Mouse (Mus musculus): Measurements from ENCODE around the gene Olfr96.
A peak's percentile ranks its signal among the peaks of the same experiment; 100 is the strongest.

The Olfr96 gene

DNA sequence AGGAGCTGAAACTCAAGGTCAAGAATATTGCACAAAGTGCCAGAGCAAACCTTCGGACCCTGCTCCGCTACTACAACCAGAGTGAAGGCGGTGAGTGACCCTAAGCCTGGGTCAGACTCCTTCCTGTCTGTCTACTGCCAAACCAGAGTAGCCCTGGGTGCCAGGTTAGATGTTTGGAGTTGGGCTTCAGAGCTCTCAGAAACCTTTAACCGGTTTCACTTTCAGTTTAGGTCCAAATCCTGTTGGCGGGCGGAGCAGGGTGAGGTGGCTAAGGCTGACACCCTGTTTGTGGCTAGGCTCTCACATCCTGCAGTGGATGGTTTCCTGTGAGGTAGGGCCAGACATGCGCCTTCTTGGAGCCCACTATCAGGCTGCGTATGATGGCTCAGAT, 50.8 kb downstream of the Olfr96 start:
- DNase-seq (ENCODE audit: low read depth, low spot score), result peak; percentile 26

DNA sequence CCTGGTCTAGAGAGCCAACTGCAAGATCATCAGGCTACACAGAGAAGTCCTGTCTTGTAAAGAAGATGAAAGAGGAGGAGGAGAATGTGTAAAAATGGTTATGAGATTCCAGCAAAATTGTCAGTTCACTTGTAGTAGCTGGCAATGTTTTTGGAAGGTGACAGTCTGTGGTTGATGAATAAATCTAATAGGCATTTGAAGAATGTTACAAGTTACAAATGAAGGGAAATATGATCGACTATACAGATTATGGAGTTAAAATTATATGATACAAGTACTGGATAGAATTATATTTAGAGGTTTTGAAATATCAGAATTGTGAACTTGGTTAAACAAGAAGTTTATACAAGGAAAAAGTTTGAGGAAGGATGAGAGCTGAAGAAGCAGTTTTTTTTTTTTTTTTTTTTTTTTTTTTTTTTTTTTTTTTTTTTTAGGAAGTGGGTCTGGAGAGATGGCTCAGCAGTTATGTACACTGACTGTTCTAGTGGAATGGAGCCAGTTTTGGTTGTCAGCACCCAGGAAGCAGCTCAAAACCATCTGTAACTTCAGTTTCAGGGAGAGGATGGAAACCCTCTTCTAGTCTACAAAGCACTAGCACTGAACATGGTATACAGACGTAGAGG, 55.8 kb downstream of the Olfr96 start:
- DNase-seq (ENCODE audit: low read depth, low spot score), result no peak

Measured in ZHBTc4 (cell line).